19 mouse cellular contexts compared by ENCODE assay signal in the genomic region with DNA sequence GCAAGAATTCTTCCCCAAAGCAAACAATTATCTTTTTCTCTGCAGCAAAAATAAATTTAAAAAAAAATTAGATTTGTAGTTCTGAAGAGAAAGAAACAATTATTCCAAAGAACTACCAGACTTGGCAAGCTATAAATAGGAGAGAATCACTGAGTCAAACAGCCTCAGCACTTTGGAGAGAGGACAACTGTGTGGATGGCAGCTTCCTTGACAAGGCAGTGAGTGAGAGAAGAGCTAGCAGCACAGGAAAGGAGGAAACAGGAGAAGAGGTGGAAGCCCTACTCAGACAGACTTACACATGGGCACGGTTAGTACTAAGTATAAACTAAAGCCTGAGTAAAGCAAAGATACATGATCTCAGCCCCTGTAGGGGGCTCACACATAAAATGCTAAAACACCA. TPM values are rescaled to one million over a fixed set of nuclear protein-coding genes. Genes with fewer than 3 reads are reported as not detected.
DNase-seq lines count a peak whose midpoint lies in the region; ATAC-seq and TF ChIP-seq lines count a peak whose summit lies in the region.
"Had no signal": no experiment of that assay in that cellular context is flagged by ENCODE, and none has a peak within 500 bp of the region (broad histone marks: within the 10 kb centered on the region; RNA-seq: fewer than 3 reads in every experiment).

No protein-coding gene starts in this region.

- H3K79me2 ChIP-seq in heart, adult 2 months (replicated peaks; ENCODE audit: control insufficient read depth, insufficient read depth, low read length): peaks cover 14% of the 10 kb centered on the region

- H3K9me3 ChIP-seq in embryonic facial prominence, embryonic 13.5 days: no peaks in the 10 kb centered on the region
- no peaks in the 10 kb centered on the region for H3K9me3 ChIP-seq in embryonic facial prominence, embryonic 10.5 days
- no peaks in the 10 kb centered on the region for H3K9me3 ChIP-seq in heart, embryonic 13.5 days
- H3K9me3 ChIP-seq in heart, postnatal 0 days (replicated peaks; ENCODE audit: control insufficient read depth, low read length): no peaks in the 10 kb centered on the region
- H3K9me3 ChIP-seq: forebrain, embryonic 15.5 days; hindbrain, embryonic 15.5 days had no signal

- DNase-seq in embryonic facial prominence, embryonic 10.5 days (ENCODE audit: low spot score): no peak
- DNase-seq in heart, adult 2 months: no peak
- no peak for DNase-seq in heart, postnatal 0 days (ENCODE audit: low spot score)
- DNase-seq in heart, adult 18-20 months: no peak
- DNase-seq in brain, adult 2 months (ENCODE audit: low read depth, low spot score): peak; percentile 78
- no peak for DNase-seq in thymus, postnatal 4 days
- DNase-seq: adrenal gland, postnatal 14 days; cerebellum, adult 2 months; cerebellum, postnatal 10 days; gastrocnemius, postnatal 36 days; heart, postnatal 36 days; kidney, adult 2 months had no signal

- H3K9ac ChIP-seq in embryonic facial prominence, embryonic 13.5 days: no peak overlapping the region
- H3K9ac ChIP-seq in heart, embryonic 13.5 days: peak overlapping the region; percentile 16; the same call in 1 of the 2 replicates
- no peak overlapping the region for H3K9ac ChIP-seq in heart, adult 2 months (ENCODE audit: low read depth, low read length)
- no peak overlapping the region for H3K9ac ChIP-seq in heart, postnatal 0 days (replicated peaks; ENCODE audit: low read depth, low read length)
- H3K9ac ChIP-seq: forebrain, embryonic 15.5 days; hindbrain, embryonic 15.5 days had no signal

- ATAC-seq in embryonic facial prominence, embryonic 13.5 days (ENCODE audit: insufficient number of reproducible peaks, insufficient read depth, low FRiP score, low TSS enrichment, low read depth): no peak
- no peak for ATAC-seq in heart, embryonic 13.5 days (ENCODE audit: extremely low read depth, insufficient number of reproducible peaks, low FRiP score, low TSS enrichment)
- ATAC-seq in heart, postnatal 0 days (ENCODE audit: insufficient read depth, low read depth): no peak
- ATAC-seq: activated CD4-positive, CD25-positive, alpha-beta regulatory T cell, adult 4 months; forebrain, embryonic 15.5 days; intestine, embryonic 16.5 days; Patski had no signal

- WGBS in embryonic facial prominence, embryonic 13.5 days: 14% methylated on average over 1 of the region's 1 CpGs
- 49% methylated on average over 1 of the region's 1 CpGs for WGBS in embryonic facial prominence, embryonic 10.5 days
- WGBS in heart, embryonic 13.5 days: 8% methylated on average over 1 of the region's 1 CpGs
- 15% methylated on average over 1 of the region's 1 CpGs for WGBS in heart, adult 2 months
- WGBS in heart, postnatal 0 days: 13% methylated on average over 1 of the region's 1 CpGs

- H3K27ac ChIP-seq in embryonic facial prominence, embryonic 13.5 days: peak overlapping the region; percentile 39
- no peak overlapping the region for H3K27ac ChIP-seq in embryonic facial prominence, embryonic 10.5 days (replicated peaks)
- peak overlapping the region; percentile 64 for H3K27ac ChIP-seq in heart, embryonic 13.5 days (replicated peaks)
- H3K27ac ChIP-seq in heart, adult 2 months: no peak overlapping the region
- peak overlapping the region; percentile 34; the same call in 1 of the 2 replicates for H3K27ac ChIP-seq in heart, postnatal 0 days (ENCODE audit: low read depth)
- H3K27ac ChIP-seq: forebrain, embryonic 15.5 days; hindbrain, embryonic 15.5 days had no signal

- no peaks in the 10 kb centered on the region for H3K4me1 ChIP-seq in embryonic facial prominence, embryonic 13.5 days
- H3K4me1 ChIP-seq in embryonic facial prominence, embryonic 10.5 days: 0 out of 2 replicates have a peak, but pooled peaks cover 3% of the 10 kb centered on the region
- H3K4me1 ChIP-seq in heart, embryonic 13.5 days: peaks cover 53% of the 10 kb centered on the region
- H3K4me1 ChIP-seq in heart, adult 2 months (ENCODE audit: control insufficient read depth, insufficient read depth, low read length): peaks cover 18% of the 10 kb centered on the region
- peaks cover 34% of the 10 kb centered on the region for H3K4me1 ChIP-seq in heart, postnatal 0 days (ENCODE audit: control insufficient read depth, insufficient read depth)
- H3K4me1 ChIP-seq: forebrain, embryonic 15.5 days; hindbrain, embryonic 15.5 days had no signal

- intact Hi-C loops in heart, adult 2 months (cut with DNase I): no loop called here

- no peak overlapping the region for H3K4me2 ChIP-seq in embryonic facial prominence, embryonic 13.5 days
- H3K4me2 ChIP-seq in heart, embryonic 13.5 days: no peak overlapping the region
- no peak overlapping the region for H3K4me2 ChIP-seq in heart, postnatal 0 days (ENCODE audit: low read depth, low read length)
- H3K4me2 ChIP-seq: forebrain, embryonic 15.5 days; hindbrain, embryonic 15.5 days had no signal

- H3K27me3 ChIP-seq in embryonic facial prominence, embryonic 13.5 days: no peaks in the 10 kb centered on the region
- H3K27me3 ChIP-seq in embryonic facial prominence, embryonic 10.5 days (replicated peaks; ENCODE audit: low read depth, poor library complexity, severe bottlenecking): no peaks in the 10 kb centered on the region
- no peaks in the 10 kb centered on the region for H3K27me3 ChIP-seq in heart, embryonic 13.5 days (replicated peaks)
- H3K27me3 ChIP-seq in heart, adult 2 months (ENCODE audit: control insufficient read depth, insufficient read depth, low read length): no peaks in the 10 kb centered on the region
- H3K27me3 ChIP-seq in heart, postnatal 0 days (ENCODE audit: control insufficient read depth, insufficient read depth, low read length): no peaks in the 10 kb centered on the region
- H3K27me3 ChIP-seq: forebrain, embryonic 15.5 days; hindbrain, embryonic 15.5 days; Patski had no signal

- no peak for TF ChIP-seq POLR2A in heart, adult 2 months (IDR thresholded peaks at IDR 0.05; ENCODE audit: insufficient read depth, low read depth, low read length)

- TF ChIP-seq EP300 in heart, adult 2 months (IDR thresholded peaks at IDR 0.05; ENCODE audit: insufficient read depth, low read depth, low read length): no peak
- no peak for TF ChIP-seq EP300 in heart, postnatal 0 days (IDR thresholded peaks at IDR 0.05; ENCODE audit: low read depth)

- no peak for TF ChIP-seq CTCF in heart, adult 2 months (IDR thresholded peaks at IDR 0.05)
- no peak for TF ChIP-seq CTCF in heart, postnatal 0 days (IDR thresholded peaks at IDR 0.05; ENCODE audit: low read depth)

- no peaks in the 10 kb centered on the region for H3K36me3 ChIP-seq in embryonic facial prominence, embryonic 13.5 days
- H3K36me3 ChIP-seq in embryonic facial prominence, embryonic 10.5 days (replicated peaks): no peaks in the 10 kb centered on the region
- 0 out of 2 replicates have a peak, but pooled peaks cover 5% of the 10 kb centered on the region for H3K36me3 ChIP-seq in heart, embryonic 13.5 days
- peaks cover 35% of the 10 kb centered on the region for H3K36me3 ChIP-seq in heart, adult 2 months (ENCODE audit: control insufficient read depth, insufficient read depth, low read length)
- H3K36me3 ChIP-seq in heart, postnatal 0 days (replicated peaks; ENCODE audit: control insufficient read depth, insufficient read depth, low read length): no peaks in the 10 kb centered on the region
- H3K36me3 ChIP-seq: forebrain, embryonic 15.5 days; hindbrain, embryonic 15.5 days had no signal

- H3K4me3 ChIP-seq in embryonic facial prominence, embryonic 13.5 days: no peak overlapping the region
- H3K4me3 ChIP-seq in embryonic facial prominence, embryonic 10.5 days: no peak overlapping the region
- H3K4me3 ChIP-seq in heart, embryonic 13.5 days: no peak overlapping the region
- no peak overlapping the region for H3K4me3 ChIP-seq in heart, adult 2 months
- H3K4me3 ChIP-seq in heart, postnatal 0 days (ENCODE audit: low read depth, low read length): no peak overlapping the region
- H3K4me3 ChIP-seq: forebrain, embryonic 15.5 days; hindbrain, embryonic 15.5 days had no signal

RNA-seq across cellular contexts. Expression of gene Peak1, which starts 21.6 kb away (rescaled TPM):
- polyA plus RNA-seq in embryonic facial prominence, embryonic 13.5 days (2015; fragmentation: Nextera tagmentation; extraction: Ambion mirVana): 9.0 and 12.2 TPM in 2 replicates
- polyA plus RNA-seq in embryonic facial prominence, embryonic 10.5 days (2016; fragmentation: Nextera tagmentation; extraction: Ambion mirVana): 7.3 and 7.5 TPM in 2 replicates
- 10.5 and 10.7 TPM in 2 replicates for polyA plus RNA-seq in heart, embryonic 13.5 days (2015; fragmentation: Nextera tagmentation; extraction: Ambion mirVana)
- 10 to 100 TPM; 37.5 to 37.8 TPM for total RNA-seq in heart, adult 2 months (2021)
- polyA plus RNA-seq in heart, adult 2 months (2012; rRNA removed): 10.4 and 19.2 TPM in 2 replicates
- total RNA-seq in heart, postnatal 0 days (2014; rRNA removed; ENCODE audit: low replicate concordance): 19.7 and 28.7 TPM in 2 replicates
- polyA plus RNA-seq in heart, postnatal 0 days (2015; fragmentation: Nextera tagmentation; extraction: Ambion mirVana): 7.3 and 8.1 TPM in 2 replicates
- total RNA-seq in heart, adult 18-20 months (2021): 10 to 100 TPM; 34.9 to 35.1 TPM

RNA-seq across cellular contexts. Expression of gene Hmg20a, which starts 22.1 kb away (rescaled TPM):
- polyA plus RNA-seq in embryonic facial prominence, embryonic 13.5 days (2015; fragmentation: Nextera tagmentation; extraction: Ambion mirVana): 79.1 and 82.9 TPM in 2 replicates
- 61.3 and 61.7 TPM in 2 replicates for polyA plus RNA-seq in embryonic facial prominence, embryonic 10.5 days (2016; fragmentation: Nextera tagmentation; extraction: Ambion mirVana)
- polyA plus RNA-seq in heart, embryonic 13.5 days (2015; fragmentation: Nextera tagmentation; extraction: Ambion mirVana): 51.0 and 52.6 TPM in 2 replicates
- total RNA-seq in heart, adult 2 months (2021): 10 to 100 TPM; 18.0 to 19.4 TPM
- 18.6 and 29.0 TPM in 2 replicates for polyA plus RNA-seq in heart, adult 2 months (2012; rRNA removed)
- total RNA-seq in heart, postnatal 0 days (2014; rRNA removed; ENCODE audit: low replicate concordance): 28.6 and 30.1 TPM in 2 replicates
- polyA plus RNA-seq in heart, postnatal 0 days (2015; fragmentation: Nextera tagmentation; extraction: Ambion mirVana): 31.5 and 34.3 TPM in 2 replicates
- total RNA-seq in heart, adult 18-20 months (2021): 10 to 100 TPM; 15.6 to 18.4 TPM

Comparison
In these comparisons a context has a peak if more than half of its experiments do, and no peak if none do; other contexts are left out.
1. H3K27ac ChIP-seq: peak in embryonic facial prominence, embryonic 13.5 days (single experiment), heart, embryonic 13.5 days (single experiment) and heart, postnatal 0 days (single experiment); none in embryonic facial prominence, embryonic 10.5 days (single experiment) and heart, adult 2 months (single experiment).